Mouse (Mus musculus) stomach, postnatal 0 days (tissue): ENCODE measurements at regions not wholly inside any gene's neighbourhood (a gene's known extent, or its start where the extent isn't known, plus 50 kb on each side); places are given as distances from the start of the nearest gene placed in this dataset.

Experiments used
- ATAC-seq: fragments of 200-750 bp; cut with Nextera tagmentation; 2 replicates; pipeline ENCODE4 v1.8.0; 2017; ENCODE audit not compliant: low FRiP score, low TSS enrichment
- DNase-seq: peaks from one replicate; pipeline ENCODE4 v3.0.0-alpha.2; 2016; ENCODE audit warnings: low spot score
- H3K27ac ChIP-seq: fragments of 300-500 bp; sonication (generic); replicated peaks from 2 replicates; pipeline ENCODE4 v1.5.1; 2014; ENCODE audit warnings: mild to moderate bottlenecking, control low read depth
- H3K27me3 ChIP-seq: fragments of 300-500 bp; sonication (generic); 2 replicates; pipeline ENCODE4 v1.6.1; 2014; ENCODE audit warnings: low read length; ENCODE audit not compliant: control insufficient read depth, insufficient read depth
- H3K36me3 ChIP-seq: fragments of 300-500 bp; sonication (generic); 2 replicates; pipeline ENCODE4 v1.6.1; 2014; ENCODE audit warnings: low read length, mixed read lengths; ENCODE audit not compliant: control insufficient read depth, insufficient read depth
- H3K4me1 ChIP-seq: fragments of 300-500 bp; sonication (generic); replicated peaks from 2 replicates; pipeline ENCODE4 v1.6.1; 2014; ENCODE audit warnings: antibody characterized with exemption; ENCODE audit not compliant: control insufficient read depth, insufficient read depth
- H3K4me2 ChIP-seq: fragments of 300-500 bp; sonication (generic); replicated peaks from 2 replicates; pipeline ENCODE4 v1.6.1; 2014; ENCODE audit warnings: low read depth, mild to moderate bottlenecking, control low read depth, moderate library complexity
- H3K4me3 ChIP-seq: fragments of 300-500 bp; sonication (generic); 2 replicates; pipeline ENCODE4 v1.5.1; 2014; ENCODE audit warnings: low read depth, low read length, control low read depth
- H3K9ac ChIP-seq: fragments of 300-500 bp; sonication (generic); 2 replicates; pipeline ENCODE4 v1.6.1; 2014; ENCODE audit warnings: mild to moderate bottlenecking, low read length, control low read depth, mixed read lengths
- H3K9me3 ChIP-seq: fragments of 300-500 bp; sonication (generic); 2 replicates; pipeline ENCODE4 v1.6.1; 2016; ENCODE audit warnings: low read length; ENCODE audit not compliant: control insufficient read depth
- CTCF ChIP-seq: IDR thresholded peaks from 2 replicates; pipeline ENCODE4 v1.5.1; 2016; ENCODE audit warnings: antibody characterized with exemption, low read depth, mild to moderate bottlenecking, moderate library complexity
- EP300 ChIP-seq: optimal IDR thresholded peaks from 2 replicates; pipeline ENCODE3; 2016; ENCODE audit warnings: antibody characterized with exemption
- WGBS: fragments of 180-500 bp; shearing (Covaris S2); extraction: QIAGEN DNeasy Blood & Tissue Kit; methylation state at CpG from one replicate; pipeline ENCODE4 v1.1.7; 2014; 5-methylcytosine and 5-hydroxymethylcytosine counted together

- WGBS: 79% methylated on average over 10 of the region's 10 CpGs
- Histone ChIP-seq H3K36me3 (no peaks in the 10 kb centered on the region), H3K27ac (no peak overlapping the region), H3K4me3 (no peak overlapping the region), H3K9ac (no peak overlapping the region), H3K9me3 (no peaks in the 10 kb centered on the region), H3K4me2 (no peak overlapping the region), H3K4me1 (no peaks in the 10 kb centered on the region), H3K27me3 (no peaks in the 10 kb centered on the region)
- no peak for ATAC-seq
- no peak for TF ChIP-seq CTCF
- no peak for TF ChIP-seq EP300
- DNase-seq: no peak
These were observed 312.8 kb upstream of the 4931429L15Rik start for GRCm38 (mm10) chr9:46632576-46632975.

GRCm38 (mm10) chr9:46622255-46622654 is 302.5 kb upstream of the 4931429L15Rik start:
- Histone ChIP-seq H3K4me2 (no peak overlapping the region), H3K4me1 (no peaks in the 10 kb centered on the region), H3K9ac (no peak overlapping the region), H3K27me3 (no peaks in the 10 kb centered on the region), H3K4me3 (no peak overlapping the region), H3K9me3 (no peaks in the 10 kb centered on the region), H3K36me3 (no peaks in the 10 kb centered on the region), H3K27ac (no peak overlapping the region)
- no peak for TF ChIP-seq EP300
- DNase-seq: no peak
- ATAC-seq: no peak
- 78% methylated on average over 2 of the region's 2 CpGs for WGBS

DNA sequence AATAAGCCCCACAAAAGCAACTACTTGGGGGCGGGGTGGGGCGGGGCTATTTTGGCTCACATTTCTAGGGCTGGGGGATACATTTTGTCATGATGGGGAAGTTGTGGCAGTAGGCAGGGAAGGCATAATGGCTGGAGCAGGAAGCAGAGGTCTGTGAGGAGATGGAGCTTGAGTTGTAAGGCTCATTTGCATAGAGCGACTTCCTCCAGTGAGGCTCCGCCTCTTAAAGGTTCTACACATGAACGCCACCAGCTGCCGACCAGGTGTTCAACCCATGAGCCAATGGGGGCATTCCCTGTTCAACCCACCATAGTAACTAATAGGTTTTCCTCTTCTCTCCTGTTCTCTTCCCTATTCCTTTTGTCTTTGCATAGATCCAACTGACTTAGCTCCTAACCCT is 302.1 kb upstream of the 4931429L15Rik start:
- no peak overlapping the region for H3K4me2 ChIP-seq
- no peaks in the 10 kb centered on the region for H3K36me3 ChIP-seq
- ATAC-seq: no peak
- TF ChIP-seq EP300 (no peak), CTCF (no peak)
- no peak overlapping the region for H3K9ac ChIP-seq
- no peaks in the 10 kb centered on the region for H3K9me3 ChIP-seq
- no peaks in the 10 kb centered on the region for H3K27me3 ChIP-seq
- no peak overlapping the region for H3K4me3 ChIP-seq
- no peaks in the 10 kb centered on the region for H3K4me1 ChIP-seq
- no peak overlapping the region for H3K27ac ChIP-seq
- no peak for DNase-seq
- 84% methylated on average over 6 of the region's 6 CpGs for WGBS

DNA sequence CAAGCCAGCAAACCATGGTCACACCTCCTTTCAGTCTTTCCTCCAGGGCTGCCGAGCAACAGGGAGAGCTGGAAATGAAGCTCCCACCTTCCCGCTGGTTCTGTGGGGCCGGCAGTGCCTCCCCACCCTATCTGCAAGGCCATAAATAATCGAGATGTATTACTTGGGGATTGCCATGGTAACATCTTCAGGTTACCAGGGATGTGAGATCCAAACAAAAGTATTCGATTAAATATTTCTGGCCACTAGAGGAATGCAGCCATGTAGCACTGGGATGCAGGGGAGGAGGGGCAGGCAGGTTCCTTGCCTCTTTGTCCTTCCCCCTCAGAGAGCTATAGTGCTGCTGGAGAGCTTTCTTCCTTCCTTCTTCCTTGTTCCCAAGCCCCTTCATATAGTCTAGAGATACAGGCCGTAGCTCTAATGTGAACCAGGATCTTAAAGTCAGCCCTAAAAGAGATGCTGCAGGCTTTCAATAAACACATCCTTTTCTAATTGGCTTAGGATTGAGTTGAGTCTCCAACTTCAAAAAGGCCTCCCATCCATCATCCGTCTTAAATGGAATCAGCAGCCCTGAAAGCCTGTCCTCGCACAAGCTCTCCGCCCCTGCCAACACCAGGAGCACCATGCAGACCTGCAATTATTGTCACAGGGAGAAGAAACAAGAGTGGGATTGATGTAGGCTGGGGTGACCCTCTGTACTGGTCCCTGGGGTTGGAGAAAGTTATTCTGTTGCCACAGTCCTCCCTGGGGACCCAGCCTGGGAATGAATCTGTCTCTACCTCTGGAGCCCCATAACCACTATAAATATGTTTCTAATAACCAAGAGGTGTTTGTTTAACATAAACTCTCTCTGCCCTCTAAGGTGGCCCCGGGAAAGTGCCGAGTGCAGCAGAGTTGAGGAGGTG is 290.6 kb upstream of the 4931429L15Rik start:
- Histone ChIP-seq H3K4me1 (no peaks in the 10 kb centered on the region), H3K36me3 (no peaks in the 10 kb centered on the region), H3K27ac (no peak overlapping the region), H3K27me3 (no peaks in the 10 kb centered on the region), H3K9ac (no peak overlapping the region), H3K4me2 (no peak overlapping the region), H3K4me3 (no peak overlapping the region), H3K9me3 (0 out of 2 replicates have a peak, but pooled peaks cover 3% of the 10 kb centered on the region)
- ATAC-seq (no peak), DNase-seq (no peak)
- WGBS: 18% methylated on average over 11 of the region's 11 CpGs
- TF ChIP-seq CTCF (no peak), EP300 (no peak)

DNA sequence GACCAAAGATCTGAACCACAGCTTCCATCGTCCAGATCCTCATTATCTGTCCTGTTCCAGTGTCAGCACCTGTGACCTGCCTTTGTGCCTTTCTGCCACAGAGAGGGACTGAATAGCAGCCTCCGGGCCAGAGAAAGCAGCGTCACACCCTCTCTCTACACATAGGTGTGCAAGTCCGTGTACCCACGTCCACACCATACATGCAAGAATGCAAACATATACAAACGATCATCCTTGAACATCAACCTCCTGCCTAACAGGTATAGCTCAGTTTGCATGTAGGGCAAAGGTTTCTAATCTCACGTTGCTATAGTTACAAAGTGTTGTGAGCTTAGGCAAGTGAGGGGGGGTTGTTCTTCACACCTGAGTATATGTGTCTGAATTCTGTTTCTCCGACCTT is 288.9 kb upstream of the 4931429L15Rik start:
- H3K4me1 ChIP-seq: no peaks in the 10 kb centered on the region
- peak; percentile 78 for ATAC-seq
- H3K9me3 ChIP-seq: 0 out of 2 replicates have a peak, but pooled peaks cover 3% of the 10 kb centered on the region
- no peaks in the 10 kb centered on the region for H3K27me3 ChIP-seq
- H3K36me3 ChIP-seq: no peaks in the 10 kb centered on the region
- DNase-seq: no peak
- no peak overlapping the region for H3K9ac ChIP-seq
- TF ChIP-seq EP300: no peak
- no peak for TF ChIP-seq CTCF
- H3K4me2 ChIP-seq: no peak overlapping the region
- H3K27ac ChIP-seq: no peak overlapping the region
- H3K4me3 ChIP-seq: no peak overlapping the region
- WGBS: 62% methylated on average over 8 of the region's 8 CpGs

DNA sequence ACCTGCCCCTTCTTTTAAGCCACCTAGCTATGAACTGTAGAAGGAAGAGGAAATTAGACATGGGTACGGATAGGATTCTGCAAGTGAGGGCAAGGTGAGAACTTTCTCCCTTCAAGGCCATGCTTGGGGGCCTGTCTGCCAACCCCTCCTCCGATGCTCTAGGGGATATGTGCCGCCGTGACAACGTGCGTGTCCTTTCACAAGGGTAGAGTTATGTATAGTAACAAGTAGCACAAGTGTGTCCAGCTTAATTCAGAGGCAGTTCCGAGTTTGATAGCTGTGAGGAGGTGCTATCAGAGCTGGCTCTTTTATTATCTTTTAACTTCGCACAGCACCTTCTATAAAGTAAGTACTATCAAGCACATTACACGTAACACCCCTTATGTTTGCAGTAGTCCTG is 281.0 kb upstream of the 4931429L15Rik start:
- Histone ChIP-seq H3K27me3 (no peaks in the 10 kb centered on the region), H3K4me1 (no peaks in the 10 kb centered on the region), H3K9ac (no peak overlapping the region), H3K27ac (no peak overlapping the region), H3K4me3 (no peak overlapping the region), H3K9me3 (no peaks in the 10 kb centered on the region), H3K4me2 (no peak overlapping the region), H3K36me3 (no peaks in the 10 kb centered on the region)
- no peak for TF ChIP-seq EP300
- TF ChIP-seq CTCF: no peak
- no peak for DNase-seq
- ATAC-seq: no peak
- 88% methylated on average over 9 of the region's 9 CpGs for WGBS
